Mouse (Mus musculus) forebrain, embryonic 10.5 days (tissue): Measurements from ENCODE around the gene Bahd1. TPM values are rescaled to one million over a fixed set of nuclear protein-coding genes. Genes with fewer than 3 reads are reported as not detected.

Experiments
- DNase-seq: peaks from one replicate; pipeline ENCODE4 v3.0.0-alpha.2; 2017; ENCODE audit warnings: low spot score; ENCODE audit errors: extremely low spot score
- H3K27ac ChIP-seq: fragments of 300-500 bp; sonication (generic); 2 replicates; pipeline ENCODE4 v1.5.1; 2016; ENCODE audit warnings: mild to moderate bottlenecking
- H3K27me3 ChIP-seq: fragments of 300-500 bp; sonication (generic); 2 replicates; pipeline ENCODE4 v1.6.1; 2016; ENCODE audit warnings: mild to moderate bottlenecking; ENCODE audit not compliant: poor library complexity, severe bottlenecking
- H3K36me3 ChIP-seq: fragments of 300-500 bp; sonication (generic); replicated peaks from 2 replicates; pipeline ENCODE4 v1.6.1; 2016; ENCODE audit warnings: mild to moderate bottlenecking, moderate library complexity
- H3K4me1 ChIP-seq: fragments of 300-500 bp; sonication (generic); 2 replicates; pipeline ENCODE4 v1.6.1; 2016
- H3K4me3 ChIP-seq: fragments of 300-500 bp; sonication (generic); 2 replicates; pipeline ENCODE4 v1.5.1; 2016; ENCODE audit warnings: mild to moderate bottlenecking, moderate library complexity
- H3K9me3 ChIP-seq: fragments of 300-500 bp; sonication (generic); 2 replicates; pipeline ENCODE4 v1.6.1; 2016; ENCODE audit warnings: mild to moderate bottlenecking, moderate library complexity
- WGBS: fragments of 180-500 bp; shearing (Covaris S2); methylation state at CpG from one replicate; pipeline ENCODE4 v1.1.7; 2016; 5-methylcytosine and 5-hydroxymethylcytosine counted together
- polyA plus RNA-seq: library from polyadenylated mRNA; unstranded; fragments of >200 nt; fragmentation: Nextera tagmentation; extraction: Ambion mirVana; gene quantifications from 2 replicates; pipeline ENCODE4 v1.2.1, GENCODE M21; 2016

Gene Bahd1
- polyA plus RNA-seq, 1 experiment from 2014 or later, result 3.6 TPM

DNA sequence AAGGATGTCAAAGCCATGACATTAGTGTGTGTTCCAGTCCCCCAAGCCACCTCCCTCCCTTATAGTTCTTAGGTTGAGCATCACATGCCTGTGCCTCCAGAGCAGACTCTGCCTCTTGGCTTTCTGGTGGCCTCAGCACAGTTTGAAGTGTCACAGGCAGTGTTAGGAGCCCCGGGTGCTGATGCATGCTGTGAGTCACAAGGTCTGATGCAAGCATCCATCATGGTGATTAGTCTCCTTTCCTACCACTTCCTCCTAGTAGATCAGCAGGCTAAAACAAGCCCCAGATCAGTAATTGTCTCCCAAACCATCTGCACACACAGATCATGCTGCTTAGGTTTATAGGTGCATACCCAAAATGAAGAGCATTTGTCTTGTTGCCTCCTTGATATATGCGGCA is 61.4 kb downstream of the Bahd1 start:
- 69% methylated on average over 2 of the region's 2 CpGs for WGBS
- DNase-seq, result no peak

DNA sequence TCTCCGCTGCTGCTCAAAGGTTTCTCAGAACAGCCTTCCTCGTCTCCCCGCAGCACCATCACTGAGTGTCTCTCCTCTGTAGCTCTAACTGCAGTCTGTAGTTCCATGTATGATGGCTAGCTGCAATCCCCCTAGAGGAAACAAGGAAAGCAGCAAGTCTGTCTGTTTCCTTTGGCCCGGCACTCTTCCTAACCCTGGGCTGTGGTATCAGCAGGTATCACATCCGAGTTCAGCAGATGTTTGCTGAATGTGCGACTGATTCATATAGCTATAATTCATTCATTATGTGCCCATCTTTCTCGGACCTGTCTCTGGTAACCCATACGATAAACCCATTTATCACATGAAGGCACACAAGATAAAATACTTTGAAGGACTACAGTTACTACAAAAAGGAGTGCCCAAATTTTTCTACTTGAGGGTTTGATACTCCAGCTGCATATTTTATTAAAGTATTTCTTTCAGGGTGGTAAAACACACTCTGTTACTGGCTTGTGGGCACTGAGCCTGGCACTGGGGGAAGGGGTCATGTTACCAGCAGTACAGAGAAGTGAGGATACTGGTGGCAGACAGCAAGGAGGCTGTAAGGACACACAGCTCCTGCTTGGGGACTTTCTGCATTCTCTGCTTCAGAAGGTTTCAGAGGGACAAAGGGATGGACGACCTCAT is 63.0 kb downstream of the Bahd1 start:
- Histone ChIP-seq H3K36me3 (no peaks in the 10 kb centered on the region), H3K27ac (no peak overlapping the region), H3K4me3 (no peak overlapping the region), H3K9me3 (no peaks in the 10 kb centered on the region), H3K4me1 (peaks cover 10% of the 10 kb centered on the region), H3K27me3 (peaks cover 5% of the 10 kb centered on the region; the same call in 1 of the 2 replicates)
- WGBS, result 66% methylated on average over 9 of the region's 9 CpGs
- DNase-seq, result no peak

More for the DNA sequence above, 61.4 kb downstream of the Bahd1 start:
- H3K4me3 ChIP-seq, result no peak overlapping the region
- no peak overlapping the region for H3K27ac ChIP-seq
- H3K36me3 ChIP-seq, result no peaks in the 10 kb centered on the region
- H3K4me1 ChIP-seq, result peaks cover 10% of the 10 kb centered on the region
- no peaks in the 10 kb centered on the region for H3K9me3 ChIP-seq
- H3K27me3 ChIP-seq, result peaks cover 5% of the 10 kb centered on the region; the same call in 1 of the 2 replicates

DNA sequence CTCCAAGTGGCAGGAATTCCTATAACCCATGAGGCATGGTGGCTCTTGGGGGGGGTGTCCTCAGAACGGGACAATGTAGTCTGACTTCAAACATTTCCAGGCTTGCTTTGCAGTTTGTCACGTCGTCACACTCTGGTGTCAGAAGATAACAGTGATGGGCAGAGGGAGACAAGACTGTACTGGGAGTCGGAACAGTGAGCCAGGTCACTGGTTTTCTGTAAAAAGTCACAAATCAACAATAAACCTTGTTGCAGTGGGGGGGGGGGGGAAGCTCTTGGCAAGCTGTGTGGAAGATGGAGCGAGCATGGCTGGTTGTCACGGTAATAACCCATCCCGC is 63.5 kb downstream of the Bahd1 start:
- no peak for DNase-seq
- no peaks in the 10 kb centered on the region for H3K36me3 ChIP-seq
- H3K27me3 ChIP-seq, result peaks cover 5% of the 10 kb centered on the region; the same call in 1 of the 2 replicates
- peaks cover 10% of the 10 kb centered on the region for H3K4me1 ChIP-seq
- no peak overlapping the region for H3K4me3 ChIP-seq
- no peak overlapping the region for H3K27ac ChIP-seq
- no peaks in the 10 kb centered on the region for H3K9me3 ChIP-seq
- WGBS, result 85% methylated on average over 7 of the region's 7 CpGs

DNA sequence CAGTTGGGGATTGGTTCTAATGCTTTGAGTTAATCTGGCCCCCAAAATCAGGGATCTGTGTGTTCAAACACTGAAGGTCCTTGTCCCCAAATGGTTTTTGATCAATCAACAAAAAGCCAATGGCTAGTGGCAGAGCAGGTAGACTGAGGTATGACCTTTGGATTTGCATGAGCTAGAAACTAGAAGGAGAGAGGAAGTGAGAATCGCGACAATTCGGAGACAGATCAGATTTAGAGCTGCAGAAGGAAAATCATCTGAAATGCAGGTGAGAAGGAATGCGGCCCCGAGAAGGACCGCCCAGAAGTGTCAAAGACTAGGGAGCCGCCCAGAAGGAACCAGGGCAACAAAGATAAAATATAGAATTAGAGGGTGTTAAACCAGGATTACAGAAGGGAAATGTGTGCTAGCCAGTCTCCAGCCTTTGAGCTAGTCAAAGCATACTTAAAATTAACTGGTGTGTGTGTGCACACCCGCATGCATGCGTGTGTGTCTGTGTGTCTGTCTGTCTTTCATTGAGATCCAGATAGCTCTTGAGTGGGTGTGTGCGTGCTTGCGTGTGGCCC is 69.5 kb downstream of the Bahd1 start:
- H3K27ac ChIP-seq, result no peak overlapping the region
- H3K9me3 ChIP-seq, result no peaks in the 10 kb centered on the region
- WGBS, result 87% methylated on average over 11 of the region's 11 CpGs
- H3K4me3 ChIP-seq, result no peak overlapping the region
- DNase-seq, result no peak
- peaks cover 46% of the 10 kb centered on the region for H3K27me3 ChIP-seq
- H3K36me3 ChIP-seq, result no peaks in the 10 kb centered on the region
- H3K4me1 ChIP-seq, result peaks cover 6% of the 10 kb centered on the region

DNA sequence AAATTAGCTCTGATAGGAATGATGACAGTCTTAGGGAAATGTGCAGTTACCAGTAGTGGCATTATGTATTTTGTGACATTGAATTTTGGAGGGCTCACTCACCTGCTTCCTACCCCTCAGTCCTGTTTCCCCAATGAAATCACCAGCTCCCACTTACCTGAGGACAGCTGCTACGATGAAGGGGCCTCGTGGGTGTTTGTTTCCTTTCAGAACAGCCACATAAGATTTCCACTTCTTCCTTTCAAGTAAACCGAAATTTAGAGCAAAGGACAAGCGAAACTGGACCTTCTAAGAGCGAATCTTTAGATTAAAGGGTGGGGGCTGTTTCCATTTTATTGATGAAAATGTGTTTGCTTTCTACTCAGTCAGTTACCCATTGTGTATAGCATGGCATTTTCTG is 71.9 kb downstream of the Bahd1 start:
- WGBS, result 80% methylated on average over 5 of the region's 5 CpGs
- no peaks in the 10 kb centered on the region for H3K36me3 ChIP-seq
- DNase-seq, result no peak

DNA sequence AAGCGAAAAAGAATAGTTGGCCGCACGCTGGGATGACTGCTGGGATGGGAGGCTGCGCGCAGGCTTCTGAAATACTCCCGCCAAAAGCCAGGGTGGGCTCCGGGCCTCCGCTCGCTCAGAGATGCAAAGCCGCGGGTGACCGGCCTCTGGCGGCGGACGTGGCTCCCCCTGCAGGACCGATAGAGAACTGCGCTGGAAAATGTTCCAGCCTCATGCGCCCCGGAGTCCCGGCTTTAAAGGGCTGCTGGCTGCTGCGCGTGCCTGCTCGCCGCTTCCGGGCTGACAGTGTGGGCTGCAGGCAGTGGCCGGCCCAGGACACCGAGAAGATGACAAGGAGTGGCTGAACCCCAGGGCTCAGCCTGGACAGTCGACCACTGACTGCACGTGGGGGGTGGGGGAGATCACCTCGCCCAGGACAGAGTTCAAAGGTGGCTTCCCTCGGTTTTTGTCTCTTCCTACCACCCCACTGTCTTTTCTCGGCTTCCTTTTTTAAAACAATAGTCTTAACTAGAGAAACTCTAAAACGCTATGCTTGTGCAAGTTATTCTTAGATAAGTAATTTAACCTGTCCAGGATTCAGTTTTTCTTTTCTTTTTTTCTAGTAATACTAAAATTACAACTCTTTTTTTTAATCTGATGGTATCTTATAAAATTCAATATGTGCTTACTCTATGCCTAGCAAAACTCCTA is 72.7 kb downstream of the Bahd1 start:
- Histone ChIP-seq H3K9me3 (no peaks in the 10 kb centered on the region), H3K27ac (peak overlapping the region; percentile 67), H3K4me1 (peaks cover 26% of the 10 kb centered on the region), H3K27me3 (peaks cover 77% of the 10 kb centered on the region), H3K36me3 (no peaks in the 10 kb centered on the region), H3K4me3 (peak overlapping the region; percentile 51)
- DNase-seq, result peak; percentile 89
- 1% methylated on average over 33 of the region's 33 CpGs for WGBS

More for the DNA sequence above, 71.9 kb downstream of the Bahd1 start:
- Histone ChIP-seq H3K27me3 (peaks cover 70% of the 10 kb centered on the region), H3K9me3 (no peaks in the 10 kb centered on the region), H3K4me3 (no peak overlapping the region), H3K4me1 (peaks cover 25% of the 10 kb centered on the region), H3K27ac (no peak overlapping the region)

Other genes starting within 250 kb of the Bahd1 start
- 0.52 and 1.6 TPM in 2 replicates for gene Pak6, start 237.1 kb upstream of the Bahd1 start, polyA plus RNA-seq
- not detected in 2 replicates for gene Ankrd63, start 196.4 kb upstream of the Bahd1 start, polyA plus RNA-seq
- gene Plcb2, start 171.9 kb upstream of the Bahd1 start, polyA plus RNA-seq, result 0.38 and 0.46 TPM in 2 replicates
- 19.8 and 21.7 TPM in 2 replicates for gene Inafm2, start 154.6 kb upstream of the Bahd1 start, polyA plus RNA-seq
- 0.53 and 0.64 TPM in 2 replicates for gene Ccdc9b, start 137.7 kb upstream of the Bahd1 start, polyA plus RNA-seq
- gene Phgr1, start 127.6 kb upstream of the Bahd1 start, polyA plus RNA-seq, result not detected in 2 replicates
- 1.0 and 1.2 TPM in 2 replicates for gene Disp2, start 120.7 kb upstream of the Bahd1 start, polyA plus RNA-seq
- gene Knstrn, start 86.4 kb upstream of the Bahd1 start, polyA plus RNA-seq, result 173 and 180 TPM in 2 replicates
- 66.2 and 67.7 TPM in 2 replicates for gene Ivd, start 38.4 kb upstream of the Bahd1 start, polyA plus RNA-seq
- 13.8 and 14.5 TPM in 2 replicates for gene Chst14, start 26.1 kb downstream of the Bahd1 start, polyA plus RNA-seq
- 20.5 and 21.0 TPM in 2 replicates for gene Ccdc32, start 129.0 kb downstream of the Bahd1 start, polyA plus RNA-seq
- gene Rpusd2, start 134.4 kb downstream of the Bahd1 start, polyA plus RNA-seq, result 9.2 and 9.4 TPM in 2 replicates
- 68.5 and 74.0 TPM in 2 replicates for gene Knl1, start 146.7 kb downstream of the Bahd1 start, polyA plus RNA-seq
- 110 and 113 TPM in 2 replicates for gene Rad51, start 212.4 kb downstream of the Bahd1 start, polyA plus RNA-seq